Mouse (Mus musculus): ENCODE measurements around the gene 3110040N11Rik. TPM values are rescaled to one million over a fixed set of nuclear protein-coding genes. Genes with fewer than 3 reads are reported as not detected.

3110040N11Rik gene
- polyA plus RNA-seq, 1 experiment = 32.6 TPM

DNA sequence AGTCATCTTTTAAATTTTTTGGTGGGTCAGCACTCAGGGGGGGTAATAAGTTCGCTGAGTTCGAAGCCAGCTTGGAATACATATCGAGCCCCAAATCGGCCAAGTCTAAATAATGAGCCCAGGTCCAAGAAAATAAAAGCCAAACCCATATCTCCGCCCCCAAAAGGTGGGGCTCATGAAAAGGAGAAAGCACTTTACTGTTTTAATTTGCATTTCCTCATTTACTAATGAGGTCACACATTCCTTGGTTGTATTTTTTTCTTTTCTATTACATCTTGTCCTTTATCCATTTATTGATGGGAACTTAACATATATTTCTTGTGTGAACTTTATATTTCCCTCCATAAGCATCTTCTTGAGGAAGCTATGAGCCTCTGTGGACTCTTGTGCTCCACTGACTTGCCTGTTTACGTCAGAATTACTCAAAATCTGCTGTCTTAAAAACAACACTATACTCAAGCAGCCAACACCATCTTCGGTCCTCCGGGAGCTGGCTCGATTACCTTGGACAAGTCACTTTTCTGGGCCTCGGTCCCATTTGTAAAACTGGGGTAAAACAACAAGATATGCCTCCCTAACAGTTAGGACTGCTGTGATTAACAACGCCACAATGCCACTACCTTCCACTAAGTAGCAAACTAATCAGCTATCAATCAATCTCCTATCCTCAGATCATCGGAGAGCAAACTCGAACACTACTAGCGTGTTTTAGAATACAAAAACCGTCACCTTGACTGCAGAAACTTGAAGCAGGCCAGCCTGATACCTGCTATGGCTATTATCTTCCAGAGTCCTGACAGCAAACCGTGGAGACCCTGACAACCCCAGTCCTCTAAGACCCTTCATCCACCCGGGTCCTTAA is 38.8 kb upstream of the 3110040N11Rik start:
- Histone ChIP-seq H3K27ac (ENCODE audit: insufficient read depth, low read length) (no peak overlapping the region), H3K4me3 (ENCODE audit: low read depth, low read length) (peak overlapping the region; percentile 68), H3K9ac (ENCODE audit: low read depth, poor library complexity, severe bottlenecking) (peak overlapping the region; percentile 91), H3K27me3 (ENCODE audit: control insufficient read depth, insufficient read depth, low read length, poor library complexity, severe bottlenecking) (no peaks in the 10 kb centered on the region), H3K36me3 (ENCODE audit: control insufficient read depth, insufficient read depth, low read length, poor library complexity, severe bottlenecking) (no peaks in the 10 kb centered on the region), H3K9me3 (replicated peaks; ENCODE audit: control insufficient read depth, insufficient read depth, low read length, poor library complexity, severe bottlenecking) (no peaks in the 10 kb centered on the region), H3K4me1 (ENCODE audit: control insufficient read depth, insufficient read depth, low read length) (no peaks in the 10 kb centered on the region)
- TF ChIP-seq EP300 (IDR thresholded peaks at IDR 0.05; ENCODE audit: insufficient read depth, low read depth, low read length) (no peak), POLR2A (IDR thresholded peaks at IDR 0.05; ENCODE audit: insufficient read depth, low read length) (no peak), CTCF (IDR thresholded peaks at IDR 0.05; ENCODE audit: low read depth, low read length) (no peak)

- Histone ChIP-seq H3K4me3 (ENCODE audit: low read depth, low read length) (no peak overlapping the region), H3K4me1 (ENCODE audit: control insufficient read depth, insufficient read depth, low read length) (no peaks in the 10 kb centered on the region), H3K9ac (ENCODE audit: low read depth, poor library complexity, severe bottlenecking) (no peak overlapping the region), H3K9me3 (replicated peaks; ENCODE audit: control insufficient read depth, insufficient read depth, low read length, poor library complexity, severe bottlenecking) (no peaks in the 10 kb centered on the region), H3K27me3 (ENCODE audit: control insufficient read depth, insufficient read depth, low read length, poor library complexity, severe bottlenecking) (no peaks in the 10 kb centered on the region), H3K36me3 (ENCODE audit: control insufficient read depth, insufficient read depth, low read length, poor library complexity, severe bottlenecking) (no peaks in the 10 kb centered on the region), H3K27ac (ENCODE audit: insufficient read depth, low read length) (no peak overlapping the region)
- TF ChIP-seq POLR2A (IDR thresholded peaks at IDR 0.05; ENCODE audit: insufficient read depth, low read length) (no peak), EP300 (IDR thresholded peaks at IDR 0.05; ENCODE audit: insufficient read depth, low read depth, low read length) (no peak), CTCF (IDR thresholded peaks at IDR 0.05; ENCODE audit: low read depth, low read length) (no peak)
These were observed 36.1 kb upstream of the 3110040N11Rik start for GRCm38 (mm10) chr7:81825381-81825780.

DNA sequence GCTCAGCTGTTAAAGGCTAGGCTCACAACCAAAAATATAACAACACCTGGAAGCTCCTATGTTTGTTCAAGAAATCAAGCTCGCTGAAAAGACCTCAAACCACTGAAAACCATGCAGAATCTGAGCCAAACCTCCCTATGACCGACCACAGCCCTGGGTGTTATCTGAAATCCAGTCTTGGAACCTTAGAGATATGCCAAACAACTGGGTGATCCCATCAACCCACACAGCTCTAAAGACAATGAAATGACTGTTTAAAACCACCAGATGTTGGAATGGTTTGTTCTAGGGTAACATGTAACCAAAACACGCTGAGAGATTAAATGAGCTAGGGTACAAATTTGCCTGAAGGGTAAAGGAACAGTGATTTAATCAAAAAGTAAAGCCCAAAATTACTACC is 35.6 kb upstream of the 3110040N11Rik start:
- Histone ChIP-seq H3K4me1 (ENCODE audit: control insufficient read depth, insufficient read depth, low read length) (no peaks in the 10 kb centered on the region), H3K4me3 (ENCODE audit: low read depth, low read length) (no peak overlapping the region), H3K27ac (ENCODE audit: insufficient read depth, low read length) (no peak overlapping the region), H3K9ac (ENCODE audit: low read depth, poor library complexity, severe bottlenecking) (no peak overlapping the region), H3K9me3 (replicated peaks; ENCODE audit: control insufficient read depth, insufficient read depth, low read length, poor library complexity, severe bottlenecking) (no peaks in the 10 kb centered on the region), H3K36me3 (ENCODE audit: control insufficient read depth, insufficient read depth, low read length, poor library complexity, severe bottlenecking) (no peaks in the 10 kb centered on the region), H3K27me3 (ENCODE audit: control insufficient read depth, insufficient read depth, low read length, poor library complexity, severe bottlenecking) (no peaks in the 10 kb centered on the region)
- TF ChIP-seq EP300 (IDR thresholded peaks at IDR 0.05; ENCODE audit: insufficient read depth, low read depth, low read length) = no peak
- TF ChIP-seq CTCF (IDR thresholded peaks at IDR 0.05; ENCODE audit: low read depth, low read length) = no peak
- no peak for TF ChIP-seq POLR2A (IDR thresholded peaks at IDR 0.05; ENCODE audit: insufficient read depth, low read length)

- Histone ChIP-seq H3K4me1 (ENCODE audit: control insufficient read depth, insufficient read depth, low read length) (no peaks in the 10 kb centered on the region), H3K36me3 (ENCODE audit: control insufficient read depth, insufficient read depth, low read length, poor library complexity, severe bottlenecking) (peaks cover 2% of the 10 kb centered on the region), H3K27me3 (ENCODE audit: control insufficient read depth, insufficient read depth, low read length, poor library complexity, severe bottlenecking) (no peaks in the 10 kb centered on the region), H3K9ac (ENCODE audit: low read depth, poor library complexity, severe bottlenecking) (no peak overlapping the region), H3K27ac (ENCODE audit: insufficient read depth, low read length) (no peak overlapping the region), H3K9me3 (replicated peaks; ENCODE audit: control insufficient read depth, insufficient read depth, low read length, poor library complexity, severe bottlenecking) (no peaks in the 10 kb centered on the region), H3K4me3 (ENCODE audit: low read depth, low read length) (no peak overlapping the region)
- TF ChIP-seq POLR2A (IDR thresholded peaks at IDR 0.05; ENCODE audit: insufficient read depth, low read length) (no peak), CTCF (IDR thresholded peaks at IDR 0.05; ENCODE audit: low read depth, low read length) (no peak), EP300 (IDR thresholded peaks at IDR 0.05; ENCODE audit: insufficient read depth, low read depth, low read length) (no peak)
These were observed 16.8 kb upstream of the 3110040N11Rik start for GRCm38 (mm10) chr7:81806067-81806466.

DNA sequence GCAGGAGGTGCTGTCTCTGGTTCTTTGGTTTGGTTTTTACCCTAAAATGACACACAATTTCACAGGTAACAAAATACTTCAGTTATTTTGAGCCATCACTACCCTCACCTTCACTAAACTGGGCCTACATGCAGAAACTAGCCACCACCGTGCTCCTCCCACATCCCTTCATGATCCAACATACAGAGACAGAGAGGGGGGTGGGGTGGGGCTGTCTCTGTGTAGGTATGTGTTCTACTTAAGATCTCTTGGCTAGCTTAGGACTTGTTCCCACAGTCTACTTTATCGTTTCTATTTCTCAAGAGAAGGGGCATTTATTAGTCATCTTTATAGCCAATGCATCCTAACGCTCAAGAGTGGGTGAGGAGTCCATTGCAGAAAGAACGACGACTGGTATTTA is 742 bp downstream of the 3110040N11Rik start:
- Histone ChIP-seq H3K36me3 (ENCODE audit: control insufficient read depth, insufficient read depth, low read length, poor library complexity, severe bottlenecking) (no peaks in the 10 kb centered on the region), H3K27ac (ENCODE audit: insufficient read depth, low read length) (peak overlapping the region; percentile 48), H3K4me1 (ENCODE audit: control insufficient read depth, insufficient read depth, low read length) (no peaks in the 10 kb centered on the region), H3K9ac (ENCODE audit: low read depth, poor library complexity, severe bottlenecking) (peak overlapping the region; percentile 28), H3K4me3 (ENCODE audit: low read depth, low read length) (peak overlapping the region; percentile 76), H3K27me3 (ENCODE audit: control insufficient read depth, insufficient read depth, low read length, poor library complexity, severe bottlenecking) (no peaks in the 10 kb centered on the region), H3K9me3 (replicated peaks; ENCODE audit: control insufficient read depth, insufficient read depth, low read length, poor library complexity, severe bottlenecking) (no peaks in the 10 kb centered on the region)
- TF ChIP-seq CTCF (IDR thresholded peaks at IDR 0.05; ENCODE audit: low read depth, low read length) = no peak
- TF ChIP-seq POLR2A (IDR thresholded peaks at IDR 0.05; ENCODE audit: insufficient read depth, low read length) = no peak
- TF ChIP-seq EP300 (IDR thresholded peaks at IDR 0.05; ENCODE audit: insufficient read depth, low read depth, low read length) = no peak

GRCm38 (mm10) chr7:81777667-81778218 is 11.5 kb downstream of the 3110040N11Rik start:
- Histone ChIP-seq H3K4me3 (ENCODE audit: low read depth, low read length) (no peak overlapping the region), H3K9ac (ENCODE audit: low read depth, poor library complexity, severe bottlenecking) (no peak overlapping the region), H3K27ac (ENCODE audit: insufficient read depth, low read length) (no peak overlapping the region), H3K4me1 (ENCODE audit: control insufficient read depth, insufficient read depth, low read length) (no peaks in the 10 kb centered on the region), H3K9me3 (replicated peaks; ENCODE audit: control insufficient read depth, insufficient read depth, low read length, poor library complexity, severe bottlenecking) (peaks cover 6% of the 10 kb centered on the region), H3K27me3 (ENCODE audit: control insufficient read depth, insufficient read depth, low read length, poor library complexity, severe bottlenecking) (no peaks in the 10 kb centered on the region), H3K36me3 (ENCODE audit: control insufficient read depth, insufficient read depth, low read length, poor library complexity, severe bottlenecking) (peaks cover 5% of the 10 kb centered on the region; the same call in 1 of the 2 replicates)
- TF ChIP-seq CTCF (IDR thresholded peaks at IDR 0.05; ENCODE audit: low read depth, low read length) (peak; percentile 11), POLR2A (IDR thresholded peaks at IDR 0.05; ENCODE audit: insufficient read depth, low read length) (no peak)

All from ES-Bruce4 (cell line).